Mouse (Mus musculus): Measurements from ENCODE around the gene Otub1.

- no peak for TF ChIP-seq RCOR1 (conservative IDR thresholded peaks at IDR 0.05; ENCODE audit: low read depth, low read length)
- no peak for TF ChIP-seq SMC3 (IDR thresholded peaks at IDR 0.05; ENCODE audit: low read depth, low read length)
- no peak for TF ChIP-seq EP300 (IDR thresholded peaks at IDR 0.05; ENCODE audit: low read length)
- TF ChIP-seq UBTF (IDR thresholded peaks at IDR 0.05; ENCODE audit: low read depth, low read length) = no peak
- TF ChIP-seq TBP (conservative IDR thresholded peaks at IDR 0.05; ENCODE audit: low read depth, low read length) = no peak
- TF ChIP-seq HCFC1 (IDR thresholded peaks at IDR 0.05; ENCODE audit: low read depth, low read length) = no peak
- no peak for TF ChIP-seq CTCF (conservative IDR thresholded peaks at IDR 0.05 in 1 of 2, IDR thresholded peaks at IDR 0.05 in 1 of 2; ENCODE audit: low read depth in 2 of 2, low read length in 2 of 2)
- no peak for TF ChIP-seq POLR2AphosphoS2 (IDR thresholded peaks at IDR 0.05; ENCODE audit: low read depth, low read length)
- no peak for TF ChIP-seq CHD1 (IDR thresholded peaks at IDR 0.05; ENCODE audit: low read depth, low read length)
Observed at GRCm38 (mm10) chr19:7192561-7192967, 13.6 kb downstream of the Otub1 start.

All from CH12.LX (cell line).